Mouse (Mus musculus): ENCODE measurements around the gene Rex1bd. TPM values are rescaled to one million over a fixed set of nuclear protein-coding genes. Genes with fewer than 3 reads are reported as not detected.

The Rex1bd gene
- polyA plus RNA-seq, 1 experiment from 2014 or later: 157 TPM

GRCm38 (mm10) chr8:70471856-70472255 lies 34.7 kb downstream of the Rex1bd start:
- no peak overlapping the region for H3K27ac ChIP-seq (ENCODE audit: low read length)
- H3K4me2 ChIP-seq (ENCODE audit: low read length): no peak overlapping the region
- H3K4me3 ChIP-seq (replicated peaks; ENCODE audit: low read length): no peak overlapping the region
- no peak for ATAC-seq
- H3K4me1 ChIP-seq (replicated peaks; ENCODE audit: control insufficient read depth, insufficient read depth, low read length): peaks cover 7% of the 10 kb centered on the region
- H3K9ac ChIP-seq (replicated peaks; ENCODE audit: low read depth, low read length): no peak overlapping the region
- H3K27me3 ChIP-seq (replicated peaks; ENCODE audit: control insufficient read depth, insufficient read depth, low read length): no peaks in the 10 kb centered on the region
- no peaks in the 10 kb centered on the region for H3K36me3 ChIP-seq (ENCODE audit: control insufficient read depth, insufficient read depth)
- H3K9me3 ChIP-seq (ENCODE audit: control insufficient read depth, low read length): no peaks in the 10 kb centered on the region
- 95% methylated on average over 7 of the region's 7 CpGs for whole genome bisulfite sequencing

GRCm38 (mm10) chr8:70469938-70470337 lies 36.6 kb downstream of the Rex1bd start:
- 54% methylated on average over 2 of the region's 2 CpGs for WGBS
- ATAC-seq: no peak
- H3K9me3 ChIP-seq (ENCODE audit: control insufficient read depth, low read length): no peaks in the 10 kb centered on the region

GRCm38 (mm10) chr8:70469295-70469916 lies 37.1 kb downstream of the Rex1bd start:
- 54% methylated on average over 10 of the region's 10 CpGs for WGBS
- ATAC-seq: no peak
- no peak overlapping the region for H3K27ac ChIP-seq (ENCODE audit: low read length)
- no peaks in the 10 kb centered on the region for H3K9me3 ChIP-seq (ENCODE audit: control insufficient read depth, low read length)
- no peaks in the 10 kb centered on the region for H3K27me3 ChIP-seq (replicated peaks; ENCODE audit: control insufficient read depth, insufficient read depth, low read length)
- no peak overlapping the region for H3K4me2 ChIP-seq (ENCODE audit: low read length)
- H3K9ac ChIP-seq (replicated peaks; ENCODE audit: low read depth, low read length): no peak overlapping the region
- no peak overlapping the region for H3K4me3 ChIP-seq (replicated peaks; ENCODE audit: low read length)
- no peaks in the 10 kb centered on the region for H3K4me1 ChIP-seq (replicated peaks; ENCODE audit: control insufficient read depth, insufficient read depth, low read length)
- no peaks in the 10 kb centered on the region for H3K36me3 ChIP-seq (ENCODE audit: control insufficient read depth, insufficient read depth)

More at GRCm38 (mm10) chr8:70469938-70470337, 36.6 kb downstream of the Rex1bd start:
- Histone ChIP-seq H3K36me3 (ENCODE audit: control insufficient read depth, insufficient read depth) (no peaks in the 10 kb centered on the region), H3K27me3 (replicated peaks; ENCODE audit: control insufficient read depth, insufficient read depth, low read length) (no peaks in the 10 kb centered on the region), H3K27ac (ENCODE audit: low read length) (no peak overlapping the region), H3K4me2 (ENCODE audit: low read length) (no peak overlapping the region), H3K9ac (replicated peaks; ENCODE audit: low read depth, low read length) (no peak overlapping the region), H3K4me1 (replicated peaks; ENCODE audit: control insufficient read depth, insufficient read depth, low read length) (no peaks in the 10 kb centered on the region), H3K4me3 (replicated peaks; ENCODE audit: low read length) (no peak overlapping the region)

- ATAC-seq: no peak
- 91% methylated on average over 4 of the region's 4 CpGs for WGBS
- Histone ChIP-seq H3K9me3 (ENCODE audit: control insufficient read depth, low read length) (no peaks in the 10 kb centered on the region), H3K4me3 (replicated peaks; ENCODE audit: low read length) (no peak overlapping the region), H3K27ac (ENCODE audit: low read length) (no peak overlapping the region), H3K9ac (replicated peaks; ENCODE audit: low read depth, low read length) (no peak overlapping the region), H3K4me2 (ENCODE audit: low read length) (no peak overlapping the region), H3K36me3 (ENCODE audit: control insufficient read depth, insufficient read depth) (no peaks in the 10 kb centered on the region), H3K27me3 (replicated peaks; ENCODE audit: control insufficient read depth, insufficient read depth, low read length) (no peaks in the 10 kb centered on the region), H3K4me1 (replicated peaks; ENCODE audit: control insufficient read depth, insufficient read depth, low read length) (no peaks in the 10 kb centered on the region)
Observed at GRCm38 (mm10) chr8:70468733-70469132, 37.8 kb downstream of the Rex1bd start.

- H3K9me3 ChIP-seq (ENCODE audit: control insufficient read depth, low read length): no peaks in the 10 kb centered on the region
- H3K27ac ChIP-seq (ENCODE audit: low read length): no peak overlapping the region
- no peaks in the 10 kb centered on the region for H3K4me1 ChIP-seq (replicated peaks; ENCODE audit: control insufficient read depth, insufficient read depth, low read length)
- no peaks in the 10 kb centered on the region for H3K36me3 ChIP-seq (ENCODE audit: control insufficient read depth, insufficient read depth)
- WGBS: 78% methylated on average over 1 of the region's 1 CpGs
- no peak for ATAC-seq
- no peak overlapping the region for H3K4me3 ChIP-seq (replicated peaks; ENCODE audit: low read length)
- H3K9ac ChIP-seq (replicated peaks; ENCODE audit: low read depth, low read length): no peak overlapping the region
- H3K27me3 ChIP-seq (replicated peaks; ENCODE audit: control insufficient read depth, insufficient read depth, low read length): no peaks in the 10 kb centered on the region
- H3K4me2 ChIP-seq (ENCODE audit: low read length): no peak overlapping the region
Observed at GRCm38 (mm10) chr8:70467907-70468306, 38.6 kb downstream of the Rex1bd start.

- Histone ChIP-seq H3K4me1 (replicated peaks; ENCODE audit: control insufficient read depth, insufficient read depth, low read length) (no peaks in the 10 kb centered on the region), H3K9me3 (ENCODE audit: control insufficient read depth, low read length) (no peaks in the 10 kb centered on the region), H3K27ac (ENCODE audit: low read length) (no peak overlapping the region), H3K4me3 (replicated peaks; ENCODE audit: low read length) (no peak overlapping the region), H3K27me3 (replicated peaks; ENCODE audit: control insufficient read depth, insufficient read depth, low read length) (no peaks in the 10 kb centered on the region), H3K4me2 (ENCODE audit: low read length) (no peak overlapping the region), H3K9ac (replicated peaks; ENCODE audit: low read depth, low read length) (no peak overlapping the region), H3K36me3 (ENCODE audit: control insufficient read depth, insufficient read depth) (no peaks in the 10 kb centered on the region)
- 85% methylated on average over 5 of the region's 5 CpGs for WGBS
- no peak for ATAC-seq
Observed at GRCm38 (mm10) chr8:70467229-70467725, 39.3 kb downstream of the Rex1bd start.

- Histone ChIP-seq H3K4me1 (replicated peaks; ENCODE audit: control insufficient read depth, insufficient read depth, low read length) (no peaks in the 10 kb centered on the region), H3K9me3 (ENCODE audit: control insufficient read depth, low read length) (no peaks in the 10 kb centered on the region), H3K27ac (ENCODE audit: low read length) (no peak overlapping the region), H3K36me3 (ENCODE audit: control insufficient read depth, insufficient read depth) (no peaks in the 10 kb centered on the region), H3K9ac (replicated peaks; ENCODE audit: low read depth, low read length) (no peak overlapping the region), H3K4me2 (ENCODE audit: low read length) (no peak overlapping the region), H3K27me3 (replicated peaks; ENCODE audit: control insufficient read depth, insufficient read depth, low read length) (no peaks in the 10 kb centered on the region), H3K4me3 (replicated peaks; ENCODE audit: low read length) (no peak overlapping the region)
- ATAC-seq: no peak
- 82% methylated on average over 11 of the region's 11 CpGs for WGBS
Observed at GRCm38 (mm10) chr8:70466771-70467170, 39.8 kb downstream of the Rex1bd start.

GRCm38 (mm10) chr8:70466305-70466704 lies 40.2 kb downstream of the Rex1bd start:
- Histone ChIP-seq H3K9ac (replicated peaks; ENCODE audit: low read depth, low read length) (no peak overlapping the region), H3K36me3 (ENCODE audit: control insufficient read depth, insufficient read depth) (no peaks in the 10 kb centered on the region), H3K9me3 (ENCODE audit: control insufficient read depth, low read length) (no peaks in the 10 kb centered on the region), H3K27ac (ENCODE audit: low read length) (no peak overlapping the region), H3K4me1 (replicated peaks; ENCODE audit: control insufficient read depth, insufficient read depth, low read length) (no peaks in the 10 kb centered on the region), H3K27me3 (replicated peaks; ENCODE audit: control insufficient read depth, insufficient read depth, low read length) (no peaks in the 10 kb centered on the region), H3K4me2 (ENCODE audit: low read length) (no peak overlapping the region), H3K4me3 (replicated peaks; ENCODE audit: low read length) (no peak overlapping the region)
- WGBS: 86% methylated on average over 4 of the region's 4 CpGs
- ATAC-seq: no peak

GRCm38 (mm10) chr8:70465701-70466100 lies 40.9 kb downstream of the Rex1bd start:
- Histone ChIP-seq H3K9me3 (ENCODE audit: control insufficient read depth, low read length) (no peaks in the 10 kb centered on the region), H3K27me3 (replicated peaks; ENCODE audit: control insufficient read depth, insufficient read depth, low read length) (no peaks in the 10 kb centered on the region), H3K4me3 (replicated peaks; ENCODE audit: low read length) (no peak overlapping the region), H3K9ac (replicated peaks; ENCODE audit: low read depth, low read length) (no peak overlapping the region), H3K27ac (ENCODE audit: low read length) (no peak overlapping the region), H3K36me3 (ENCODE audit: control insufficient read depth, insufficient read depth) (no peaks in the 10 kb centered on the region), H3K4me1 (replicated peaks; ENCODE audit: control insufficient read depth, insufficient read depth, low read length) (no peaks in the 10 kb centered on the region), H3K4me2 (ENCODE audit: low read length) (no peak overlapping the region)
- WGBS: 94% methylated on average over 4 of the region's 4 CpGs
- no peak for ATAC-seq

- Histone ChIP-seq H3K36me3 (ENCODE audit: control insufficient read depth, insufficient read depth) (no peaks in the 10 kb centered on the region), H3K4me1 (replicated peaks; ENCODE audit: control insufficient read depth, insufficient read depth, low read length) (no peaks in the 10 kb centered on the region), H3K27ac (ENCODE audit: low read length) (no peak overlapping the region), H3K4me2 (ENCODE audit: low read length) (no peak overlapping the region), H3K9me3 (ENCODE audit: control insufficient read depth, low read length) (no peaks in the 10 kb centered on the region), H3K4me3 (replicated peaks; ENCODE audit: low read length) (no peak overlapping the region), H3K27me3 (replicated peaks; ENCODE audit: control insufficient read depth, insufficient read depth, low read length) (no peaks in the 10 kb centered on the region), H3K9ac (replicated peaks; ENCODE audit: low read depth, low read length) (no peak overlapping the region)
- ATAC-seq: no peak
- 87% methylated on average over 6 of the region's 6 CpGs for WGBS
Observed at GRCm38 (mm10) chr8:70464162-70464561, 42.4 kb downstream of the Rex1bd start.

Measured in forebrain, embryonic 16.5 days (tissue).